Mouse (Mus musculus): Measurements from ENCODE around the gene Rsl1. TPM values are rescaled to one million over a fixed set of nuclear protein-coding genes. Genes with fewer than 3 reads are reported as not detected.
"Not testable (repeated sequence)": the region's sequence is repeated elsewhere in the genome, so short reads cannot be mapped to it uniquely, and the experiment has no call there.

Gene Rsl1
- polyA plus RNA-seq (2012; rRNA removed) = 4.2 and 6.3 TPM in 2 replicates
- 5.6 and 6.4 TPM in 2 replicates for polyA plus RNA-seq (2014; fragmentation: Nextera tagmentation; extraction: Ambion mirVana)

DNA sequence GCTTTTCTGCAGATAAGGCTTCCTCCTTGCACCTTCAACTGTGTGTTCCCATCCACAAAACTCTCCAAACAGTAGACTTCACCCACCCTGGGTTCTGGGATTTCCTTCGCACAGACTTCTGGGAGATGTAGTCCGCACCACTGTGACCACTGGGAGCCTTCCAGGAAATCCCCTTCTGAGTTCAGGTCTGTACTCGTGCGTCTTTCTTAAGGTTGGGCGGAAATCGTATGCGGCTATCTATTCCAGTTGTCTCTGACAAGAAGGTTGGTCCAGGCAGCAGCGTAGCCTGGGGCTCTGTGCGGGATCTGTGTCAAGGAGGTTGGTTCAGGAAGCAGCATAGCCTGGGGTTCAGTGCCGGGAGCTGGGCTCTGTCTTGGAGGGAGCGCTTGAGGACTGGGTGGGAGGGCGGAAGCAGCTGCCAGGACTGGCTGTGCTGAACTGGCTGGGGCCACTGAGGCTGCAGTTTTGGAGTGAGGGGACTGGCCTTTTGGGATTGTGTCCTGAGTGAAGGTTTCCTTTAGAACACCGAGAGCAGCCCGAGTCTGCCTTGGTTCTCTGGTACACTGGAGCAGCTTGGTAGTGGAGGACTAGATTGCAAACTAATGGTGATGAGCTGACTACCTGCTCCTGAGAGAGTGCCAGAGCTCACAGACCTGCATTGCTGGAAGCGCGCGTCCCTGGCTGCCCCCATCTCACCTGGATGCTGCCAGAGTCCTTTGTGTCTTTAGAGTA is at the start of gene Rsl1:
Rsl1 (plus strand) TSS at position 192 of the 732 bp plus-strand sequence.
- H3K36me3 ChIP-seq (ENCODE audit: control insufficient read depth, insufficient read depth, low read length); H3K9me3 ChIP-seq (ENCODE audit: control insufficient read depth, low read length); H3K4me1 ChIP-seq (ENCODE audit: control insufficient read depth, insufficient read depth, low read length); H3K27me3 ChIP-seq (ENCODE audit: control insufficient read depth, insufficient read depth, low read length): not testable (repeated sequence)
- peak within 1 kb of the TSS; percentile 47 for H3K4me3 ChIP-seq (replicated peaks; ENCODE audit: low read length)
- peak; percentile 98 for ATAC-seq (ENCODE audit: low FRiP score, low read depth)
- WGBS = 2% methylated on average over 16 of the region's 17 CpGs
- H3K4me2 ChIP-seq (replicated peaks; ENCODE audit: low read depth, low read length, severe bottlenecking) = peak within 1 kb of the TSS; percentile 58
- peak within 1 kb of the TSS; percentile 57 for H3K9ac ChIP-seq (ENCODE audit: low read depth, low read length, severe bottlenecking)
- peak; percentile 78 for DNase-seq (ENCODE audit: low spot score)
- H3K27ac ChIP-seq (replicated peaks; ENCODE audit: low read depth, low read length) = 0 out of 2 replicates have a peak within 1 kb of the TSS, but pooled peaks have one; percentile 40

- Histone ChIP-seq H3K4me3 (replicated peaks; ENCODE audit: low read length) (no peak overlapping the region), H3K9ac (ENCODE audit: low read depth, low read length, severe bottlenecking) (no peak overlapping the region), H3K36me3 (ENCODE audit: control insufficient read depth, insufficient read depth, low read length) (no peaks in the 10 kb centered on the region), H3K27ac (replicated peaks; ENCODE audit: low read depth, low read length) (no peak overlapping the region), H3K4me1 (ENCODE audit: control insufficient read depth, insufficient read depth, low read length) (0 out of 2 replicates have a peak, but pooled peaks cover 2% of the 10 kb centered on the region), H3K27me3 (ENCODE audit: control insufficient read depth, insufficient read depth, low read length) (no peaks in the 10 kb centered on the region), H3K9me3 (ENCODE audit: control insufficient read depth, low read length) (no peaks in the 10 kb centered on the region), H3K4me2 (replicated peaks; ENCODE audit: low read depth, low read length, severe bottlenecking) (no peak overlapping the region)
- ATAC-seq (ENCODE audit: low FRiP score, low read depth) (no peak), DNase-seq (ENCODE audit: low spot score) (no peak)
- no peak for TF ChIP-seq POLR2A (IDR thresholded peaks at IDR 0.05; ENCODE audit: borderline replicate concordance, extremely low read depth, insufficient read depth, insufficient read length)
- WGBS = 90% methylated on average over 1 of the region's 1 CpGs
Measured at GRCm38 (mm10) chr13:67124460-67124859, 48.5 kb upstream of the Rsl1 start.

GRCm38 (mm10) chr13:67127507-67127906 is 45.5 kb upstream of the Rsl1 start:
- not testable (repeated sequence) for H3K27me3 ChIP-seq (ENCODE audit: control insufficient read depth, insufficient read depth, low read length); H3K4me1 ChIP-seq (ENCODE audit: control insufficient read depth, insufficient read depth, low read length); H3K9ac ChIP-seq (ENCODE audit: low read depth, low read length, severe bottlenecking); H3K9me3 ChIP-seq (ENCODE audit: control insufficient read depth, low read length); ATAC-seq (ENCODE audit: low FRiP score, low read depth); DNase-seq (ENCODE audit: low spot score); H3K36me3 ChIP-seq (ENCODE audit: control insufficient read depth, insufficient read depth, low read length); H3K4me3 ChIP-seq (replicated peaks; ENCODE audit: low read length); H3K27ac ChIP-seq (replicated peaks; ENCODE audit: low read depth, low read length)
- peak overlapping the region; percentile 65; the same call in 1 of the 2 replicates for H3K4me2 ChIP-seq (replicated peaks; ENCODE audit: low read depth, low read length, severe bottlenecking)
- WGBS = 78% methylated on average over 10 of the region's 10 CpGs

- 0 out of 2 replicates have a peak, but pooled peaks have one; percentile 18 for TF ChIP-seq POLR2A (IDR thresholded peaks at IDR 0.05; ENCODE audit: borderline replicate concordance, extremely low read depth, insufficient read depth, insufficient read length)
- peak; percentile 95 for ATAC-seq (ENCODE audit: low FRiP score, low read depth)
Measured at GRCm38 (mm10) chr13:67128038-67128721, 44.8 kb upstream of the Rsl1 start.

GRCm38 (mm10) chr13:67166122-67166521 is 6.9 kb upstream of the Rsl1 start:
- ATAC-seq (ENCODE audit: low FRiP score, low read depth); H3K9me3 ChIP-seq (ENCODE audit: control insufficient read depth, low read length); H3K4me3 ChIP-seq (replicated peaks; ENCODE audit: low read length); H3K27me3 ChIP-seq (ENCODE audit: control insufficient read depth, insufficient read depth, low read length); H3K27ac ChIP-seq (replicated peaks; ENCODE audit: low read depth, low read length); H3K9ac ChIP-seq (ENCODE audit: low read depth, low read length, severe bottlenecking); H3K4me1 ChIP-seq (ENCODE audit: control insufficient read depth, insufficient read depth, low read length); H3K36me3 ChIP-seq (ENCODE audit: control insufficient read depth, insufficient read depth, low read length); DNase-seq (ENCODE audit: low spot score); H3K4me2 ChIP-seq (replicated peaks; ENCODE audit: low read depth, low read length, severe bottlenecking): not testable (repeated sequence)
- 56% methylated on average over 4 of the region's 4 CpGs for whole genome bisulfite sequencing

More at GRCm38 (mm10) chr13:67128038-67128721, 44.8 kb upstream of the Rsl1 start:
- peak; percentile 86 for DNase-seq (ENCODE audit: low spot score)
- WGBS = under 1% methylated on average over 18 of the region's 18 CpGs
- Histone ChIP-seq H3K9me3 (ENCODE audit: control insufficient read depth, low read length) (no peaks in the 10 kb centered on the region), H3K4me1 (ENCODE audit: control insufficient read depth, insufficient read depth, low read length) (0 out of 2 replicates have a peak, but pooled peaks cover 2% of the 10 kb centered on the region), H3K4me2 (replicated peaks; ENCODE audit: low read depth, low read length, severe bottlenecking) (peak overlapping the region; percentile 65), H3K4me3 (replicated peaks; ENCODE audit: low read length) (peak overlapping the region; percentile 68), H3K27me3 (ENCODE audit: control insufficient read depth, insufficient read depth, low read length) (no peaks in the 10 kb centered on the region), H3K36me3 (ENCODE audit: control insufficient read depth, insufficient read depth, low read length) (no peaks in the 10 kb centered on the region), H3K27ac (replicated peaks; ENCODE audit: low read depth, low read length) (no peak overlapping the region; the same call in 1 of the 2 replicates), H3K9ac (ENCODE audit: low read depth, low read length, severe bottlenecking) (peak overlapping the region; percentile 84)
